Mouse (Mus musculus) frontal cortex, postnatal 25 days (tissue): ENCODE data around the gene Cpm.

Source experiments
- DNase-seq, 2 experiments: peaks; one replicate each; pipeline ENCODE4 v3.0.0; 2022; ENCODE audit warnings: low spot score in 2 of 2

The Cpm gene

DNA sequence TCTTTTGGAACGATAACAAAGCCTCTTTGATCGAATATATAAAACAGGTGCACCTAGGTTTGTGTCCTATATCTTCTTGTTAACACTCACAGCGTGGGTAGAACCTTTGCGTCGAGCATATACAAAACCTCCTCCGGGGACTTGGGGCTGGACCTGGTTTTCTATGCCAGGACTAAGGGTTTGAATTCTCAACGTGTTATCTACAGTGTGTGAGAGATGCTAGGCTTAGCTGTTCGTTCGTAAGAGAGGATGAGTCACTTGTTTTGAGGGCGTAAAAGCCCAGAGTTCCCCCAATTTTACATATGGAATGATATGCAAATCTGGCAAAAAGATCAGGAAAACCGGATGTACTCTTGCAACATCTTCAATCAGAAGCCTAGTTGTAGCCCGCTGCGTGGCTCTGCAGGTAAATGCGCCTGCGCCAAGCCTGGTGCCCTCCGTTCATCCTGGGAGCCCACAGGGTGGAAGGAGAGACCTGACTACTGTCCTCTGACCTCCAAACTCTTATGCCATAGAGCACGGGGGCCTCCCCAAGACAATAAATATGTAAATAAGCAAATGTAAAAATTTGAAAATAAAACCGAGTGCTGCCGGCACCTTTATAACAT, 46.8 kb downstream of the Cpm start:
- DNase-seq, result peak; percentile 34 to 49

DNA sequence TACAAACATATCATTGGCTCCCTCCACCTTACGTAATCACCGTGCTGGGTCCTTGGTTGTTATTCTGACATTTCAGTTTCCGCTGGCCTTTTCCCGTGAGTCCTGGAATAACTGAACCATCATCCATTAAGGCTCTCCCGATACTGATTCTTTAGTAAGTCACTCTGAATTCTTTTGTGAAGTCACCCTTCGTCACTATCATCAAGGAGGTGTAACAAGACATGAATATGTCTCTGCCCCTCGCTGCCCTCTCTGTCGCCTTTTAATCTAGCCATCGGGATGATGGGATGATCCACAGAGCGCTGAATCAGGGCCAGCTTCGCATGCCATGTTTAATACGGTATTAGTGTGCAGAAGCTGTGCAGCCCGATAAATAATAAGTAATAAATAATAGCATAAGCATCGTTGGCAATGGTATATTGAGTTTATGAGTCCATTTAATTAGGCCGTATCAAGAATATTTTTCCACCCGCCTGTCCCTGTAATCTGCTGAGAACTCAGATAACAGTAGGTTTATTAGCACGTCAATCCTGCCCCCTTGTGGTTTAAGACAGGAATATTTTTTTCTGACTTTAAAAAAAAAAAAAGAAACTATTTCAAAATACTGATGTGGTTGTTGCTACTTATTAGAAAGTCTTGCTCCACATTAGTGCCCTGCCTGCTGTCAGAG, 47.5 kb downstream of the Cpm start:
- peak; percentile 16 to 19 for DNase-seq

DNA sequence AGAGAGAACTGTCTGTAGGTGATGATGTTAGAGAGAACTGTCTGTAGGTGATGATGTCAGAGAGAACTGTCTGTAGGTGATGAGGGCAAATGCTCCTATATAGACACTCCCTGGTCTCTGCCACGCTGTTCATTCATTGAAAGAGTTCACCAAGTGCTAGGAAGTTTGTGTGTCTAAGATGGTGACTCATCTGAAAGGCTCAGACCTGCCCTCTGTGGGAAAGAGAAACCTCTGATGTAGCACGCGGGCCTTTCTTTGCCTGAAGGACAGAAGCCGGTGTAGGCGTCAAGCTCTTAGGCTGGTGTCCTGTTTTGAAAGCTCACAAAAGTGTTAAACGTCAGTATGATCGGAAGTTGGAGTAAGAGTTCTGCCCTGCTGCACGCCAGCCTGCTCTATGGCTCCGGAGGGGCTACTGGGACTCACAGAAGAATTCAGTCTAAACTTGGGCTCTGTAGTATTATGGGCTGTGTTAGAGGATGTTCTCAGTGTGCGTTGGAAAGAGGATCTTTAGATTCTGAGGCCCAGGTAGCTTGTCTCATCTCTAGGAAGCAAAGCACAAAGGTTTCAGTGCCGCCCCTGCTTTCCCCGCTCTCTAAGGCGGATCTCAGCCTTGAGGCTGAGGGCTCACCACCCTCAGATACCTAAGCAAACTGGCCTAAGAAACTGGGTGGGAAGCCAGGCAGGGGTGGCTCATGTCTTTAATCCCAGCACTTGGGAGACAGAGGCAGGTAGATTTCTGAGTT, 48.4 kb downstream of the Cpm start:
- DNase-seq, result no peak

GRCm38 (mm10) chr10:117678357-117678756, 49.1 kb downstream of the Cpm start:
- no peak for DNase-seq

- no peak for DNase-seq
Observed at GRCm38 (mm10) chr10:117679029-117679686, 49.9 kb downstream of the Cpm start.

DNA sequence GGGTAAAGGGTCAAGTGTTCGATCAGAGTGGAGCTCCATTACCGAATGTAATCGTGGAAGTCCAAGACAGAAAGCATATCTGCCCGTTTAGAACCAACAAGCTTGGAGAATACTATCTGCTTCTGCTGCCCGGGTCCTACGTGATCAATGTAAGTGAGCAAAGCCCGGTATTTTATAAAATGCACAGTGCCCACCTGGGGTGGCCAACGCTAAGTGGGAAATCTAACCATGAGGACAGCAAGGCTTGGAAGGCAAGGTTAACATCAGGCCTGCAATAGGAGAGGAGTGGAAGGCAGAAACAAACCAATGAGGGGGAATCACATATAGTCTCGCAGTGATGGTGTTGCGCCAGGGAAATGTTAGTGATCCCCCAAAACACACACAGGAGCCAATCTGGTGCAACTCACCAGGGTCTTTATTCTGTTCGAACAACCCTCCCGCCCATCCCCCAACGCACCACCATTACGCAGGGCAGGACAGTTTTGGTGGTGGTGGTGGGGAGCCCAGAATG, 50.7 kb downstream of the Cpm start:
- no peak for DNase-seq

DNA sequence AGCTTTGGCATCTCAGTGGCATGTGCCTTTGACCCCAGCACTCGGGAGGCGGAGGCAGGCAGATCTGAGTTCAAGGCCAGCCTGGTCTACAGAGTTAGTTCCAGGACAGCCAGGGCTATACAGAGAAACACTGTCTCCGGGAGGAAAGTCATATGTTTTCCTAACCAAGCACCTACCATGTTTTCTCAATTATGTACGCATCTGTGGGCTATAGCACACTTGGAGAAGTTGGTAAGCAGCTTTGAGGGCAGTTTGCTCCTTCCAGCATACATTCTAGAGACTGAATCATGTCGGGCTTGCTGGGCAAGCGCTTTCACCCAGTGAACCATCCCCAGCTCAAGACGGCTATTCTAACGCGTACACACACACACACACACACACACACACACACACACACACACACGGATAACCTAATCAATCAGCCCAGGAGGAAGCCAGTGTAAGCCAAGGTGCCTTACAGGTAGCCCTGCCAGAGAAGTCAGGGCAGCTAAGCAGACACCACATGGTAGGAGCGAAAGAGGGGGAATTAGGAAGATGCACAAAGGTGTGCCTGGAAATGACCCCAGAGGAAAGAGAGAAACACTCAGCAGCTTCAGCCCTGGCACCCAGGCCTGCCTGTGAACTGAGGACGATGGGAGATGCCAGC, 51.7 kb downstream of the Cpm start:
- DNase-seq, result no peak

GRCm38 (mm10) chr10:117681543-117681942, 52.2 kb downstream of the Cpm start:
- no peak for DNase-seq

DNA sequence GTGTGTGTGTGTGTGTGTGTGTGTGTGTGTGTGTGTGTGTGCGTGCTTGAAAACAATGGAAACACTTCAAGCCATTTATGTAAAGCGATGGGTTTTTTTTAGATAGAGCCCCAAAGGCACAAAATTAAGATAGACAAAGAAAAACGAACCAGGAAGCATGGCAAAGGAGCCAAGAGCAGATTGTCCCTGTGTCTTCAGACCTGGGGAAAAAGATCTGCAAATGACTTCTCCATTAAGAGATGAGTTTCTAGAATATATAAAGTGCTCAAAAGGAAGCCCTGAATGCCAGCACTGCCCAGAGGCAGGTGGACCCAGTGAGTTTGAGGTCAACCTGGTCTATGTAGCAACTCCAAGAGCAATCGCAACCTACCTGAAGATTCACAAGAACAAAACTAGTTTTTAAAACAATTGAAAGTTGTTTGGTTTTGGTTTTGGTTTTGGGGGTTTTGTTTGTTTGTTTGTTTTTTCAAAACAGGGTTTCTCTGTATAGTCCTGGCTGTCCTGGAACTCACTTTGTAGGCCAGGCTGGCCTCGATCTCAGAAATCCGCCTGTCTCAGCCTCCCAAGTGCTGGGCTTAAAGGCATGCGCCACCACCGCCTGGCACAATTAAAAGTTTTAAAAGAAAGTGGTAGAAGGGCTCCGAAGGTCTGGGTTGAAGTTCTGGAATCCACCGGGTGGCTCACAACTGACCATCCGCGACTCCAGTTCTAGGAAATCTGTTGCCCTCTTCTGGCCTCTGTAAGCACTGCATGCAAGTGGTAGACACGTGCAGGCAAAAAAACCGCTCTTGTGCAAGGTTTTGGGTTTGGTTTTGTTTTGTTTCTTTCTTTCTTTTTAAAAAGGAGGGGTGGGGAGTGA, 52.9 kb downstream of the Cpm start:
- no peak for DNase-seq

GRCm38 (mm10) chr10:117682858-117683733, 53.8 kb downstream of the Cpm start:
- DNase-seq, result no peak

GRCm38 (mm10) chr10:117683734-117684037, 54.4 kb downstream of the Cpm start:
- DNase-seq, result no peak

- no peak for DNase-seq
Observed at GRCm38 (mm10) chr10:117684298-117685170, 55.2 kb downstream of the Cpm start.

- no peak for DNase-seq
Observed at GRCm38 (mm10) chr10:117685171-117685848, 56.0 kb downstream of the Cpm start.

DNA sequence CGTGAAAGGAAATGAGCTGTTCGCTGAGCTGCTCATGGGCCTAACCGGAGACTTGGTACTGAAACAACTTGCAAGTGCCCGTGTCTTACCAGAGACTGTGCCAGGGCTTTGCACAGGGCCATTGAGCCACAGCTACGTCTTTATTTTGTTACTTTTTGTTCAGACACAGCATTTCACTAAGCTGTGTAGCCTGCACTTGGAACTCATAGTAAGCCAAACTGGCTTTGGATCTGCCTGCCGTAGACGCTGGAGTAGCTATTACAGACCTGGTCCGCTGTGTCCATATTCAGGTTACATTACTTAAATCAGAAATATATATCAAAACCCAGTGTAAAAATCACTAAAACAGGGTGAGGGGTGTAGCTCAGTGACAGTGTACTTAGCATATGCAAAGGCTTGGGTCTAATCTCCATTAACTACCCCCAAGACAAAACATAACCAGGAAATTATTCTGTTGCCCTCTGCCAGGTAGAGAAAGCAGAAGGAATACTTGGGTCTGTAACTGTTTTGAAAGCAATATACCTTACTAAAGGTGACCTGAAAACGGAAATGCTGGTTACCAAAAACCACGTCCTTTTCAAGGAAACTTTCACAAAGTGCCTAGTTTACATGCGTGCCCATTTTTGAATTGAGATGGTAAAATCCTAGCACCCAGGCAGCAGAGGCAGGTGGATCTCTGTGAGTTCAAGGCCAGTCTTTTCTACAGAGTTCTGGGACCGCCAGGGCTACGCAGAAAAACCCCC, 56.7 kb downstream of the Cpm start:
- DNase-seq, result no peak

- no peak for DNase-seq
Observed at GRCm38 (mm10) chr10:117687018-117687417, 57.7 kb downstream of the Cpm start.

DNA sequence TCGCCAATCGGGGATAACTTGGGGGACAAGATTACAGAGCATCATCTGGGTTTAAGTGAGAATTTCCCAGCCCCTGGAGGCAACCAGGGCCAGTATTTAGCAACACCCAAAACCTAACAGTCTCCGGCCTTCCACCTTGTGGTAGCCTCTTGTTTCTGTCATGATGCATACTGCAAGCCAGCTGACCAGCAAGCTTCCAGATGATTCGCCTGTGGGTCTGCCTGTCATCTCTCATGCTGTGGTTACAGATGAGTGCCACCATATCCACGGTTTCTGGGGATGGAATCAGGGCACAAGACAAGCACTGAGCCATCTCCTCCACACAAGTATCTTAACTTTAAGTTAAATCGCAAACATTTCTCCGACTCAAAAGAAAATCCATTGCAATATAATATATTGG, 58.3 kb downstream of the Cpm start:
- DNase-seq, result no peak
